Mouse (Mus musculus): ENCODE data around the gene Ift172. TPM values are rescaled to one million over a fixed set of nuclear protein-coding genes. Genes with fewer than 3 reads are reported as not detected.

Ift172 gene
- total and polyA plus RNA-seq, 3 experiments: 15.3 to 21.8 TPM; not detected in 1

DNA sequence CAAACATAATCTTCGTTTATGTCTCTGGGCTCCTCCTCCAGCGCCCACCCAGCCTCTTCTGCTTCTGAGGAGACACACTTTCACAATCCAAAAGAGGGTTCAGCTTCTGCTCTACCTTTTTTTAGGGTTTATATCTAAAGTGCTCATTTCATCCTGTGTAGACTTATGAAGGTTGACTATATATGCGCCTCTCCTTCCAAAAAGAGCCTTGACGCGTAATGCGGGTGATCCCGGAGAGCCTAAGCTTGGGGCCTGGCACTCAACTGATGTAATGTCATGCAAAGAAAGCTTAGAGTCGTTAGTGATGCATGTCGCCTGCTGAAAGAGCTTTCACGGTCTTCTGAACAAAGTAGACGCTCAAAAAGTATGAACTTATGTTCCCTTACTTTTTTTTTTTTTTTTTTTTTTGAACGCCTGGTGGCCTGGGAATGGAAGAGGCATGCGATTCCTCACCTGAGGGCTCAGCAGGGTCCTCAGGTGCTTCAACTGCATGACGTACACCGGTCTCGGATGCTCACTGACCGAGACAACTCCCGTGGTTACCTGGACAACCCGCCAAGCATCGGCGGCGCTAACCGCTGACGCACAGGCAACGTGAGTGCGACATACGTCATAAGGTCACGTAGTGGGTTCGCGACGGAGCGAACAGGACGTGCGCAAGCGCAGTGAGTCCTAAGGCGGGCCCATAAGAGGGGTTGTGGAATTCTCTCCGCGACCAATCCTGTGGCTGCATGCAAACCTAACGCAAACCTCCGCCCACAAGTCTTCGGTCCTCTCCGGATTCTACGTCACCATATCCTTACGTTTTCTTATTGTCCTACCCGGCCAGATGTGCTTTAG lies at the start of gene Ift172 (continued):
- TF ChIP-seq EP300 (IDR thresholded peaks at IDR 0.05; ENCODE audit: low read depth in 1 of 2, low read length in 2 of 2): peak in 1 of 2 experiments; percentile 17; a peak in 1 of 4 replicates
- TF ChIP-seq CHD1 (IDR thresholded peaks at IDR 0.05; ENCODE audit: low read depth, low read length): no peak
- TF ChIP-seq POLR2A (IDR thresholded peaks at IDR 0.05; ENCODE audit: control insufficient read depth in 1 of 2, insufficient read depth in 1 of 2, low read depth in 1 of 2, low read length in 2 of 2, poor library complexity in 1 of 2): peak in 1 of 2 experiments; percentile 36; a peak in 1 of 4 replicates
- no peak for TF ChIP-seq TAL1 (IDR thresholded peaks at IDR 0.05; ENCODE audit: low read length)
- 0 out of 2 replicates have a peak, but pooled peaks have one; percentile 19 for TF ChIP-seq MYC (IDR thresholded peaks at IDR 0.05; ENCODE audit: low read depth, low read length)
- TF ChIP-seq E2F4 (IDR thresholded peaks at IDR 0.05; ENCODE audit: borderline replicate concordance, low read depth, low read length): peak; percentile 60; the same call in 1 of the 2 replicates

DNA sequence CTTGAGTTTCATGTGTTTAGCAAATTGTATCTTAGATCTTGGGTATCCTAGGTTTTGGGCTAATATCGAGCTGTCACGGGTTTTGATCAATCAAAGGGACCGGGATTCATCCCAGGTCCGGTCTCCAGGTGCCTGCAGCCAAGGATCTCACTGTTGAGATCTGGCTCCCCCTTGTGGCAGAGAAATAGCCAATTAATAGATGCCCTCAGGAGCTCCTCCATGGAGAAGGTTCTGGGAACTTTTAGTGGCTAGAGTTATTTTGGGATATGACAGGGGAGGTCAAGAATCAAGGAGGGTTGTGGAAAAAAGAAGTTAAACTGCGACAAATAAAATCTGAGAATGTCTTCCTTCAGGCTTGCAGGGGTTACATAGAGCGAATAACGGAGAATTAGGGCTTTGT lies 37.3 kb upstream of the Ift172 start:
- Histone ChIP-seq H3K4me3 (ENCODE audit: control insufficient read depth in 1 of 2, insufficient read depth in 1 of 2, low read depth in 2 of 2, low read length in 2 of 2) (no peak overlapping the region), H3K27me3 (ENCODE audit: control insufficient read depth in 1 of 2, insufficient read depth in 2 of 2, low read length in 2 of 2) (no peaks in the 10 kb centered on the region), H3K27ac (ENCODE audit: control insufficient read depth, low read depth, low read length) (no peak overlapping the region), H3K36me3 (ENCODE audit: control insufficient read depth in 1 of 2, insufficient read depth in 2 of 2, low read length in 2 of 2) (no peaks in the 10 kb centered on the region), H3K4me1 (ENCODE audit: control insufficient read depth in 1 of 2, insufficient read depth in 2 of 2, low read length in 2 of 2) (no peaks in the 10 kb centered on the region), H3K9ac (ENCODE audit: control insufficient read depth, low read depth, low read length, poor library complexity, severe bottlenecking) (no peak overlapping the region), H3K79me2 (ENCODE audit: control insufficient read depth, insufficient read depth, low read length, poor library complexity) (no peaks in the 10 kb centered on the region), H3K9me3 (replicated peaks; ENCODE audit: insufficient read depth, low read length) (no peaks in the 10 kb centered on the region)
- DNase-seq (ENCODE audit: low read depth, low spot score): peak; percentile 54
- TF ChIP-seq RAD21 (IDR thresholded peaks at IDR 0.05; ENCODE audit: low read depth, low read length) (peak; percentile 68), CHD2 (IDR thresholded peaks at IDR 0.05; ENCODE audit: low read length) (no peak), MYB (IDR thresholded peaks at IDR 0.05; ENCODE audit: low read depth, low read length) (no peak), CHD1 (IDR thresholded peaks at IDR 0.05; ENCODE audit: low read depth, low read length) (no peak), TCF12 (IDR thresholded peaks at IDR 0.05; ENCODE audit: low read depth, low read length) (no peak), MAZ (IDR thresholded peaks at IDR 0.05; ENCODE audit: low read depth, low read length) (no peak), SMC3 (IDR thresholded peaks at IDR 0.05; ENCODE audit: low read depth, low read length) (peak; percentile 65), MEF2A (IDR thresholded peaks at IDR 0.05; ENCODE audit: extremely low read depth, insufficient replicate concordance, low read depth, low read length, poor library complexity, severe bottlenecking) (no peak), BHLHE40 (IDR thresholded peaks at IDR 0.05; ENCODE audit: borderline replicate concordance, low read depth, low read length) (no peak), CTCF (IDR thresholded peaks at IDR 0.05 in 2 of 3, conservative IDR thresholded peaks at IDR 0.05 in 1 of 3; ENCODE audit: control insufficient read depth in 1 of 3, insufficient read depth in 1 of 3, low read depth in 2 of 3, low read length in 3 of 3, poor library complexity in 1 of 3, severe bottlenecking in 1 of 3) (peak; percentile 50 to 73 (median 66)), ZC3H11A (IDR thresholded peaks at IDR 0.05; ENCODE audit: low read depth, low read length) (peak; percentile 55), TBP (IDR thresholded peaks at IDR 0.05; ENCODE audit: low read depth, low read length) (no peak), GATA1 (IDR thresholded peaks at IDR 0.05; ENCODE audit: low read depth, low read length) (no peak), SIN3A (IDR thresholded peaks at IDR 0.05; ENCODE audit: low read length) (no peak), HCFC1 (IDR thresholded peaks at IDR 0.05; ENCODE audit: low read depth, low read length) (no peak)
